Mouse (Mus musculus): ENCODE data around the gene Thada. TPM values are rescaled to one million over a fixed set of nuclear protein-coding genes. Genes with fewer than 3 reads are reported as not detected.

Gene Thada
- polyA plus RNA-seq, 1 experiment from 2014 or later, result 1.3 TPM

DNA sequence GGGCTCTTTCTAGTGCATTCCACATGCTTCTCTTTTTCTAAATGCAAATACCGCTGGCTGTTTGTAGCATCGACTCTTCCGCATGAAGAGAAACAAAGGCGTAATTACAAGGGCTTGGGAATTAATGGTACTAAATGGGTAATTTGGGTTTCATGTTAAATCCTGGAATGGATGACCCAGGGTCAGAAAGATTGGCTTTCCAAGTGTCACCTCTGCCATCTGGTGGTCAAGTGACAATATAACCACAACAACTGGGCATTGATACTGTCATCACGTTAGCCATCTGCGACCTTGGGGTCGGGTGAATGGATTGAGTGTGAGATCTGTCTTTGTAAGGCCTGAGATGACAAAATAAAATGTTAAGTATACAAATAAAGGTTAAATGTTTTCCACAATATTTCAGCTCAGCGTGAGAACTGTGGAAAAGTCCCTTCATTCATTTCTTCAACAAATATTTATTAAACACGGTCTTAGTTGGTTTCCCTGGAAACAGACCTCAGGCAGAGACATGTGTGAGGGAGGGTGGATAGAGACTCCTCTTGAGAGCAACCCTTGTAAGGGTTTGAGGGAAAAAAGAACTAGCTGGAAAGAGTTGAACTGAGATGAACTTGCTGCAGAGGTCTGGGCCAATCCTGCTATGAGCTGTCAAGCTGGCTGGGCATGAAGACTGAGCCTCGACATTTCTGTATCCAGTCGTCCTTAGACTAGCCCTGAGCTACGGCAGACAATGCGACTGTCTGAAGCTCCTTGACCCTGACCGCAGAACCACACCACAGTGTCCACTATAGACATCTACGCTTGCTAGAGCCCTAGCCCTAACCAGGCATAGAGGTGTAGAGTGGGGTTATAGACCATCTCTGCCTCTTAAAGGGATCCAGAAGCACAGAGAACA is 14.7 kb upstream of the Thada start:
- no peaks in the 10 kb centered on the region for H3K36me3 ChIP-seq (ENCODE audit: control insufficient read depth, insufficient read depth)
- no peaks in the 10 kb centered on the region for H3K9me3 ChIP-seq (ENCODE audit: control insufficient read depth)
- H3K27me3 ChIP-seq (replicated peaks; ENCODE audit: control insufficient read depth, insufficient read depth, low read length), result no peaks in the 10 kb centered on the region
- H3K4me2 ChIP-seq (replicated peaks; ENCODE audit: low read depth), result no peak overlapping the region
- H3K4me1 ChIP-seq (replicated peaks; ENCODE audit: control insufficient read depth, insufficient read depth, low read length), result no peaks in the 10 kb centered on the region
- H3K4me3 ChIP-seq (ENCODE audit: low read depth, low read length), result no peak overlapping the region
- H3K9ac ChIP-seq (ENCODE audit: low read depth, low read length), result no peak overlapping the region
- ATAC-seq, result no peak
- WGBS, result 48% methylated on average over 15 of the region's 15 CpGs
- no peak overlapping the region; the same call in 1 of the 2 replicates for H3K27ac ChIP-seq (ENCODE audit: low read depth, low read length)
- peak; percentile 84 for TF ChIP-seq CTCF (IDR thresholded peaks at IDR 0.05; ENCODE audit: low read depth)

DNA sequence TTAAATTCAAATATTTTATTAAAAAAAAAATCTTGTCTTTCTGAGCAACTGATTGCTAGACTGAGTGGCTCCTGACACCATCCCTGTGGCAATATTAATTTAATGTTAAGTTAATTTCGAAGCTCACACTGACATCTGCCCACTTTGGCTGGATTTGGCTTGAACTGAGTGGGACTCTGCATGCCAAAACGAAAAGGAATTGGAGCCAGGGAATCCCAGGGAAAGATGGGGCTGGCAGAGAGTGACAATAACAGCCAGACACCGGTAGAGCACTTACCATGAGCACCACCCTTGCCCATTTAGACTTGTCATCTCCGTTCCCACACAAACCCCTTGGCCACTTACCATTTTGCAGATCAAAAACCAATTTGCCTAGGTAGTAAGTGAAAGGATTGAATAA is 12.3 kb upstream of the Thada start:
- ATAC-seq, result no peak
- Histone ChIP-seq H3K4me1 (replicated peaks; ENCODE audit: control insufficient read depth, insufficient read depth, low read length) (no peaks in the 10 kb centered on the region), H3K27ac (ENCODE audit: low read depth, low read length) (no peak overlapping the region), H3K27me3 (replicated peaks; ENCODE audit: control insufficient read depth, insufficient read depth, low read length) (no peaks in the 10 kb centered on the region), H3K4me2 (replicated peaks; ENCODE audit: low read depth) (no peak overlapping the region), H3K9ac (ENCODE audit: low read depth, low read length) (no peak overlapping the region), H3K36me3 (ENCODE audit: control insufficient read depth, insufficient read depth) (no peaks in the 10 kb centered on the region), H3K4me3 (ENCODE audit: low read depth, low read length) (no peak overlapping the region), H3K9me3 (ENCODE audit: control insufficient read depth) (no peaks in the 10 kb centered on the region)
- no peak for TF ChIP-seq CTCF (IDR thresholded peaks at IDR 0.05; ENCODE audit: low read depth)
- 76% methylated on average over 4 of the region's 4 CpGs for WGBS

- no peak for TF ChIP-seq CTCF (IDR thresholded peaks at IDR 0.05; ENCODE audit: low read depth)
- no peaks in the 10 kb centered on the region for H3K4me1 ChIP-seq (replicated peaks; ENCODE audit: control insufficient read depth, insufficient read depth, low read length)
- no peaks in the 10 kb centered on the region for H3K36me3 ChIP-seq (ENCODE audit: control insufficient read depth, insufficient read depth)
- no peak overlapping the region for H3K4me3 ChIP-seq (ENCODE audit: low read depth, low read length)
- no peak overlapping the region for H3K27ac ChIP-seq (ENCODE audit: low read depth, low read length)
- no peaks in the 10 kb centered on the region for H3K9me3 ChIP-seq (ENCODE audit: control insufficient read depth)
- no peak for ATAC-seq
- 88% methylated on average over 5 of the region's 5 CpGs for WGBS
- no peak overlapping the region for H3K4me2 ChIP-seq (replicated peaks; ENCODE audit: low read depth)
- no peaks in the 10 kb centered on the region for H3K27me3 ChIP-seq (replicated peaks; ENCODE audit: control insufficient read depth, insufficient read depth, low read length)
- H3K9ac ChIP-seq (ENCODE audit: low read depth, low read length), result no peak overlapping the region
Observed at GRCm38 (mm10) chr17:84477176-84477575, 11.2 kb upstream of the Thada start.

DNA sequence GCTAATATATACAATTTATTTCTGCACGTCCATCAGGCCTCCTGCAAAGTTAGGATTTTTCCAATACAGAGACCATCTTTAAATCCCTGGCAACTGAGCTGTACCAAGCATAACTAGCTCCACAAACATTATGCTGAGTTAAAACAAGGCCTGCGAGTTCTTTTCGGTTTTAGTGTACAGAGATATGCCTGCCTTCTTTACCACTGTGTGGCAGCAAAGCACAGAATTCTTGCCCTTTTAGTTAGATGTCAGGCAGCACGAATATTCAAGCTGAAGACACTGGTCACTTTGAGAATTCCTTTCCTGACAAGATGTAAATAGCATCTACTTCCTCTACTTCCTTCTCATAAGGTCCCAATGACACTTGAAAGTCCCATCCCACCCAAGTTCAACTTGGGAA is 8.3 kb upstream of the Thada start:
- WGBS, result 55% methylated on average over 4 of the region's 4 CpGs
- Histone ChIP-seq H3K9me3 (ENCODE audit: control insufficient read depth) (no peaks in the 10 kb centered on the region), H3K36me3 (ENCODE audit: control insufficient read depth, insufficient read depth) (no peaks in the 10 kb centered on the region), H3K9ac (ENCODE audit: low read depth, low read length) (no peak overlapping the region), H3K27ac (ENCODE audit: low read depth, low read length) (no peak overlapping the region), H3K4me2 (replicated peaks; ENCODE audit: low read depth) (no peak overlapping the region), H3K27me3 (replicated peaks; ENCODE audit: control insufficient read depth, insufficient read depth, low read length) (no peaks in the 10 kb centered on the region), H3K4me3 (ENCODE audit: low read depth, low read length) (no peak overlapping the region), H3K4me1 (replicated peaks; ENCODE audit: control insufficient read depth, insufficient read depth, low read length) (no peaks in the 10 kb centered on the region)
- ATAC-seq, result no peak
- TF ChIP-seq CTCF (IDR thresholded peaks at IDR 0.05; ENCODE audit: low read depth), result peak; percentile 69

DNA sequence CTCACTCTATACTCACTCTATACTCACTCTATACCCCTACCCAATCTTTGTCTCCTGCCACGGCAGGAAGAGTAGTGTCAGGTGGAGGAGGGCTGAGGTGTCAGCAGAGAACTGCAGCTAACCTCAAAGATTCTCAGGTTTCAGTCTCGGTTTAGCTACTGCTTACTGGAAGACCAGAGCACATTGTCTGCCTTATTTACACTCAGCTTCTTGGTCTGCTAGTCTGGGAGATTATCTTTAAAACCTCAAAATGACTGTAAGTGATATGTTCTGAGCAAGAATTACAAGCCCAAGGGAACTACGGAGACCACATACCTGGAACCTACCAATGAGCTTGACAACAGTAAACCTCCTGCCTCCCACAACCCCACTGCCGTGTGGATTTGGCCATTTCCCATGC is 31.0 kb downstream of the Thada start:
- Histone ChIP-seq H3K9me3 (ENCODE audit: control insufficient read depth) (no peaks in the 10 kb centered on the region), H3K9ac (ENCODE audit: low read depth, low read length) (no peak overlapping the region), H3K36me3 (ENCODE audit: control insufficient read depth, insufficient read depth) (peaks cover 54% of the 10 kb centered on the region), H3K4me2 (replicated peaks; ENCODE audit: low read depth) (no peak overlapping the region), H3K4me3 (ENCODE audit: low read depth, low read length) (no peak overlapping the region), H3K27me3 (replicated peaks; ENCODE audit: control insufficient read depth, insufficient read depth, low read length) (no peaks in the 10 kb centered on the region), H3K27ac (ENCODE audit: low read depth, low read length) (no peak overlapping the region), H3K4me1 (replicated peaks; ENCODE audit: control insufficient read depth, insufficient read depth, low read length) (no peaks in the 10 kb centered on the region)
- ATAC-seq, result no peak
- WGBS, result 83% methylated on average over 4 of the region's 4 CpGs
- no peak for TF ChIP-seq CTCF (IDR thresholded peaks at IDR 0.05; ENCODE audit: low read depth)

- Histone ChIP-seq H3K36me3 (ENCODE audit: control insufficient read depth, insufficient read depth) (peaks cover 54% of the 10 kb centered on the region), H3K9ac (ENCODE audit: low read depth, low read length) (no peak overlapping the region), H3K9me3 (ENCODE audit: control insufficient read depth) (no peaks in the 10 kb centered on the region), H3K27me3 (replicated peaks; ENCODE audit: control insufficient read depth, insufficient read depth, low read length) (no peaks in the 10 kb centered on the region), H3K4me1 (replicated peaks; ENCODE audit: control insufficient read depth, insufficient read depth, low read length) (no peaks in the 10 kb centered on the region), H3K27ac (ENCODE audit: low read depth, low read length) (no peak overlapping the region), H3K4me2 (replicated peaks; ENCODE audit: low read depth) (no peak overlapping the region), H3K4me3 (ENCODE audit: low read depth, low read length) (no peak overlapping the region)
- ATAC-seq, result no peak
- TF ChIP-seq CTCF (IDR thresholded peaks at IDR 0.05; ENCODE audit: low read depth), result no peak
Observed at GRCm38 (mm10) chr17:84434233-84434632, 31.8 kb downstream of the Thada start.
